Mouse (Mus musculus) heart, postnatal 0 days (tissue): ENCODE measurements around the gene Traf5.

Experiments used
- CTCF ChIP-seq: IDR thresholded peaks from 2 replicates; pipeline ENCODE4 v1.5.1; 2016; ENCODE audit warnings: antibody characterized with exemption, control low read depth, low read depth
- EP300 ChIP-seq: IDR thresholded peaks from 2 replicates; pipeline ENCODE4 v1.6.1; 2016; ENCODE audit warnings: antibody characterized with exemption, low read depth

- TF ChIP-seq CTCF (no peak), EP300 (no peak)
Observed at GRCm38 (mm10) chr1:191974509-191975405, 117.6 kb downstream of the Traf5 start.
